Comparison of ENCODE assay signal across 18 mouse cellular contexts in the genomic region with DNA sequence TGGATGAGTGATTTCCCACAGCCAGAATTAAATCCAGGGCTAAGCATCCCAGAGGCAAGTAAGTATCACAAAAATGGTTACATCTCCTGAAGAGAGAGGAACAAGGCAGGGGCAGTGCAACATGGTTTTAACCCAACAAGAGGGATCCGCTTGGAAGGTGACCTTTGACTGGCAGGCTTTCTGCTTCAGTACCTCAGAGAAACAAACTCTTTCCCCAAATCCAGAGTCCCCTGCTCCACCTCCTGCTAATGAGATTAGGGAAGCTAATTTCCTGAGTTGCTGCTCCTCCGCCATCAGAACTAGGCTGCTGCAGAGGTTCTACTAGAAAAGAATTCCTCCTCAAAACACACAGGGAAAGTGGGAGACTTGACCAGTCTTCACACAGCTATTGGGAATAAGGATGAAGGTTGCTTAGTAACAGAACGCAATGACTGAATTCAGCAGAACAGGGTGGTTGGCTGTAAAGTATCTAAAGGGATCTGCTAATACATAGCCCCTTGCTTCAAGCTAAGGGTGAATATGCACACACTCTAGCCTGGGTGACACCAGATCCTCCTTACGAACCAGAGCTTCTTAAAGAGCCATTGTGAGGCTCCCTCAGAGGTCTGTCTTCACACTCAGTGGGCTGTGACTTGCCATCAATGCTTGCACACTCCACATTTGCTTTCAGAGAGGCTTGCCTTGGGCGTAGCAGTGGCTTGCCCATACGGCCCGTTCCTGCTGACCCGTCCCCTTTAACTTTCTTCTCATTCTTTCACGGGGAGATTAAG. TPM values are rescaled to one million over a fixed set of nuclear protein-coding genes. Genes with fewer than 3 reads are reported as not detected.
DNase-seq lines count a peak whose midpoint lies in the region; ATAC-seq and TF ChIP-seq lines count a peak whose summit lies in the region.
"Had no signal": no experiment of that assay in that cellular context is flagged by ENCODE, and none has a peak within 500 bp of the region (broad histone marks: within the 10 kb centered on the region; RNA-seq: fewer than 3 reads in every experiment).

No protein-coding gene starts in this region.

- ATAC-seq in forebrain, postnatal 0 days = no peak; the same call in 1 of the 2 replicates
- ATAC-seq in forebrain, embryonic 12.5 days (ENCODE audit: low FRiP score) = no peak
- ATAC-seq: forebrain, embryonic 15.5 days; intestine, postnatal 0 days had no signal

- H3K27ac ChIP-seq in forebrain, postnatal 0 days (ENCODE audit: low read depth, low read length) = no peak overlapping the region
- H3K27ac ChIP-seq in forebrain, embryonic 12.5 days = no peak overlapping the region
- H3K27ac ChIP-seq: embryonic facial prominence, embryonic 12.5 days; forebrain, embryonic 15.5 days; limb, embryonic 13.5 days; stomach, postnatal 0 days had no signal

- peak; percentile 38 for DNase-seq in forebrain, postnatal 0 days
- DNase-seq in testis, postnatal 14 days (ENCODE audit: low spot score) = peak; percentile 9
- no peak for DNase-seq in testis, postnatal 10 days (ENCODE audit: low spot score)
- peak; percentile 43 to 51 for DNase-seq in kidney, postnatal 36 days
- no peak for DNase-seq in left cerebral cortex, adult 11 months (ENCODE audit: low spot score)
- no peak for DNase-seq in adrenal gland, postnatal 4 days (ENCODE audit: low spot score in 2 of 2)
- DNase-seq in frontal cortex, adult 2 months (ENCODE audit: extremely low spot score in 1 of 2, low spot score in 1 of 2) = no peak
- DNase-seq: adrenal gland, adult 8-10 months; cerebellum, adult 11-12 months; layer of hippocampus, postnatal 36 days; lung, adult 18-20 months had no signal

- H3K27me3 ChIP-seq in forebrain, postnatal 0 days (ENCODE audit: insufficient read depth, low read length) = no peaks in the 10 kb centered on the region
- 0 out of 2 replicates have a peak, but pooled peaks cover 6% of the 10 kb centered on the region for H3K27me3 ChIP-seq in forebrain, embryonic 12.5 days
- H3K27me3 ChIP-seq: embryonic facial prominence, embryonic 12.5 days; forebrain, embryonic 15.5 days; limb, embryonic 13.5 days had no signal

- H3K4me1 ChIP-seq in forebrain, postnatal 0 days (ENCODE audit: insufficient read depth) = 0 out of 2 replicates have a peak, but pooled peaks cover 4% of the 10 kb centered on the region
- H3K4me1 ChIP-seq in forebrain, embryonic 12.5 days = peaks cover 12% of the 10 kb centered on the region
- H3K4me1 ChIP-seq: forebrain, embryonic 15.5 days had no signal

- H3K9ac ChIP-seq in forebrain, postnatal 0 days = no peak overlapping the region
- no peak overlapping the region for H3K9ac ChIP-seq in forebrain, embryonic 12.5 days
- H3K9ac ChIP-seq: embryonic facial prominence, embryonic 12.5 days; forebrain, embryonic 15.5 days; limb, embryonic 13.5 days had no signal

- no peak for TF ChIP-seq CTCF in forebrain, postnatal 0 days (IDR thresholded peaks at IDR 0.05; ENCODE audit: low read depth)

- no peak overlapping the region for H3K4me2 ChIP-seq in forebrain, postnatal 0 days (ENCODE audit: low read depth)
- H3K4me2 ChIP-seq in forebrain, embryonic 12.5 days = no peak overlapping the region
- H3K4me2 ChIP-seq: embryonic facial prominence, embryonic 12.5 days; forebrain, embryonic 15.5 days; limb, embryonic 13.5 days had no signal

- no peak overlapping the region for H3K4me3 ChIP-seq in forebrain, postnatal 0 days (ENCODE audit: low read depth, low read length)
- H3K4me3 ChIP-seq in forebrain, embryonic 12.5 days (replicated peaks) = no peak overlapping the region
- H3K4me3 ChIP-seq: embryonic facial prominence, embryonic 12.5 days; forebrain, embryonic 15.5 days; limb, embryonic 13.5 days had no signal

- 23% methylated on average over 9 of the region's 9 CpGs for WGBS in forebrain, postnatal 0 days
- 12% methylated on average over 9 of the region's 9 CpGs for WGBS in forebrain, embryonic 12.5 days

- no peaks in the 10 kb centered on the region for H3K9me3 ChIP-seq in forebrain, postnatal 0 days (ENCODE audit: low read length)
- no peaks in the 10 kb centered on the region for H3K9me3 ChIP-seq in forebrain, embryonic 12.5 days
- H3K9me3 ChIP-seq: embryonic facial prominence, embryonic 12.5 days; forebrain, embryonic 15.5 days; limb, embryonic 13.5 days had no signal

- no peaks in the 10 kb centered on the region for H3K36me3 ChIP-seq in forebrain, postnatal 0 days (ENCODE audit: insufficient read depth)
- H3K36me3 ChIP-seq in forebrain, embryonic 12.5 days (replicated peaks) = no peaks in the 10 kb centered on the region
- H3K36me3 ChIP-seq: forebrain, embryonic 15.5 days had no signal

RNA-seq across cellular contexts. Expression of gene Gm15737, which starts 14.2 kb away (rescaled TPM):
- total RNA-seq in forebrain, postnatal 0 days (2014; rRNA removed) = not detected in 2 replicates
- polyA plus RNA-seq in forebrain, postnatal 0 days (2015; fragmentation: Nextera tagmentation; extraction: Ambion mirVana) = not detected in 2 replicates
- 0.04 TPM in 1 of 2 replicates, not detected in the other for polyA plus RNA-seq in forebrain, embryonic 12.5 days (2016; fragmentation: Nextera tagmentation; extraction: Ambion mirVana)
- under 1 TPM in 1 of 2 experiments, not detected in 1; 0.08 TPM for total RNA-seq in adrenal gland, postnatal 4 days (2021)
- polyA plus RNA-seq in frontal cortex, adult 2 months (2012; rRNA removed) = not detected in 2 replicates
- total RNA-seq: layer of hippocampus, postnatal 36 days had no signal
- polyA plus RNA-seq: forebrain, embryonic 15.5 days; small intestine, adult 2 months had no signal

RNA-seq across cellular contexts. Expression of gene Adamts9, which starts 60.0 kb away (rescaled TPM):
- 6.0 and 7.3 TPM in 2 replicates for total RNA-seq in forebrain, postnatal 0 days (2014; rRNA removed)
- polyA plus RNA-seq in forebrain, postnatal 0 days (2015; fragmentation: Nextera tagmentation; extraction: Ambion mirVana) = 0.43 and 0.62 TPM in 2 replicates
- polyA plus RNA-seq in forebrain, embryonic 12.5 days (2016; fragmentation: Nextera tagmentation; extraction: Ambion mirVana) = 1.9 and 2.1 TPM in 2 replicates
- 10 to 100 TPM; 47.3 to 52.0 TPM for total RNA-seq in adrenal gland, postnatal 4 days (2021)
- polyA plus RNA-seq in frontal cortex, adult 2 months (2012; rRNA removed) = 1.1 and 1.3 TPM in 2 replicates

Comparison
In these comparisons a context has a peak if more than half of its experiments do, and no peak if none do; other contexts are left out.
1. DNase-seq: peak in forebrain, postnatal 0 days (single experiment), testis, postnatal 14 days (single experiment) and kidney, postnatal 36 days (2 of 2); none in testis, postnatal 10 days (single experiment), left cerebral cortex, adult 11 months (single experiment), adrenal gland, postnatal 4 days (0 of 2) and frontal cortex, adult 2 months (0 of 2).